Mouse (Mus musculus) heart, adult 9 months (tissue): ENCODE measurements around the gene Mgat5b.
A peak's percentile ranks its signal among the peaks of the same experiment; 100 is the strongest.
"Not testable (repeated sequence)": the region's sequence is repeated elsewhere in the genome, so short reads cannot be mapped to it uniquely, and the experiment has no call there.

Experiments
- DNase-seq, 2 experiments: peaks; one replicate each; pipeline ENCODE4 v3.0.0; 2022; ENCODE audit warnings: low spot score in 2 of 2

Gene Mgat5b

DNA sequence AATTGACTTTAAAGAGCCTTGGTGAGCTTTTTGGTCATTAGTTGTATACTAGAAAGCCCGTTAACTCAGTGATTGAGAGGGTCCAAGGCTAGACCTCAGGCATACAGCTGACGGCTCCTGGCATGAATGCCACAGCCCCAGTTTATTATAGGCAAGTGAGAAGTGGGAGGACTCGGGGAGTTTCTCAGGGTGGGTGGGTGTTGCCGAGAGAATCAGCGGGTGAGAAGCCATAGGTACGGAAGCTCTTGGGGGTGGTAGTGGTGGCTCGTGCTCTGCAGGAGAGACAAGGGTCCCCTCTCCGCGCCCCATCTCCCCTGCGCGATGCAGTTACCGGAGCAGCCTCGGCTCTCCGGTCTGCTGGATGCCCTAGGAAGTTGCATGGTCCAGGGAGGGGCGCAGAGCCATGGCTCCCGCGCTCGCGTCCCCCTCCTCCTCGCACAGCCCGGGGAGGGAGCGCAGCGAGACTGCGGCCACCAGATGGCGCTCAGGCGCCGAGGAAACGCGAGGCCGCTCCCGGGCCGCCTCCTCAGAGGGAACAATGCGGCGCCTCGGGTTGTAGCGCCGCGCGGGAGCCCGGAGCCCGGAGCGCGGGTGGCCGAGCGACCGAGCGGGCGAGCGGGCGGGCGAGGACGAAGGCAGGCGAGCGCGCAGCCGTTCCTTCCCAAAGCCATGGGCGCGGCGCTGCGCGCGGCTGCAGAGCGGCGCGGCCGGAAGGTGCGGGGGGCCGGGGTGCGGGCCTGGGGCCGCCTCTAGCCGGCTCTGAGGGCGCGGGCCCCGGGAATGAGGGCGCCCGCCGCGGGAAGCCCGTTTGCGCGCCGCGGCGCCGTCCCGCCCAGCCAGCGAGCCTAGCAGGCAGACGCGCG is at the start of gene Mgat5b:
TSS of gene Mgat5b (plus strand) at position 541 of the 863 bp plus-strand sequence.
- DNase-seq, result peak; percentile 43 to 61

DNA sequence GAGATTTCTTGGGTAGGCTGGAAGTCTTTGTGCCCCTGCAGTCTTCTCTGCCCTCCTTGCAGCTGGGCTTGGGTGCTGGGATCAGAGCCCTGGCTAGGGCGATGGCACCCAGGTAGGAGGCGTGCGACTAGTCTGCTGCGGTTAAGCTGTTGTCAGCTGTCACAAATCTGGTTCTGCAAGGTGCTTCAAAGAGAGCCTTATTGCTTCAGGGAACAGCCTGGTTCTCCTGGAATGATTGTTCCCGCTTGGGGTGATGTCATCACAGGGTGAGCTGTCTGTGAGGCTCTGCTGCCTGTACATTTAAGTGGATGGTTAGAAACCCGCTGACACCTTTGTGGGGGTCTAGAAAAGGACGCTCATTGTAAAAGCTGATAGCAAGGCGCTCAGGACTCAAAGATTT is 49.4 kb upstream of the Mgat5b start:
- no peak for DNase-seq

DNA sequence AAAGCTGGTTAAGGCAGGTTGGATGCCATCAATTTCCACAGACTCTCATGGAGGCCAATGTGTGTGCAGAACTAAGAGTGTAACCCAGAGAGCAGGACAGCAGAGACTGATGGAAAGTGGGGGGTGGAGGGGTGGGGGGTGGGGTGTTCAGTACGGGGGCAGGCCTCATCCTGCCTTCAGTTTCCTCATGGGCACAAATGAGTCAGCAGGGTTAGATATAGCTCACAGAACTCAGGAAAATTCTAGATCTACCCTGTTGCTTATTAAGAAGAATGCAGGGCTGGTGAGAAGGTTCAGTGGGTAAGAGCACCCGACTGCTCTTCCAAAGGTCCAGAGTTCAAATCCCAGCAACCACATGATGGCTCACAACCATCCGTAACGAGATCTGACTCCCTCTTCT is 49.0 kb upstream of the Mgat5b start:
- DNase-seq, result no peak

DNA sequence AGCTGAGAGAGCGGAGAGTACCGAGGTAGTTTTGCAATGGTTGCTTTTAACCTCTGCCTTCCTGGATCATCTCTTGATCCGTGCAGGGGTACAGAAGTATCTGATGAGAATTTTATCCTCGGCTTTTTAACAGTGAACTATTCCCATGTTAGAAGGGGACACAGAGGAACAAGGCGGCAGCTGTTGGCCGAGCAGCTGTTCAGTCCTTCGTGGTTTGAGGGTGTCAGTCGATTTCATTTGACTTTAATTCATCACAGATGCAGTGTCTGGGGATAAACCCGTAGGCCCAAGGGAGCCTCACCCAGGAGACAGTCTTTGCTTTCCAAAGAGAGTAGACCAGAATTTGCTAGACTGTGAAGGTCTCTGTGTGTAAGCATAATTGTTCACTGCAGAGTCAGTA is 47.1 kb upstream of the Mgat5b start:
- DNase-seq, result no peak

DNA sequence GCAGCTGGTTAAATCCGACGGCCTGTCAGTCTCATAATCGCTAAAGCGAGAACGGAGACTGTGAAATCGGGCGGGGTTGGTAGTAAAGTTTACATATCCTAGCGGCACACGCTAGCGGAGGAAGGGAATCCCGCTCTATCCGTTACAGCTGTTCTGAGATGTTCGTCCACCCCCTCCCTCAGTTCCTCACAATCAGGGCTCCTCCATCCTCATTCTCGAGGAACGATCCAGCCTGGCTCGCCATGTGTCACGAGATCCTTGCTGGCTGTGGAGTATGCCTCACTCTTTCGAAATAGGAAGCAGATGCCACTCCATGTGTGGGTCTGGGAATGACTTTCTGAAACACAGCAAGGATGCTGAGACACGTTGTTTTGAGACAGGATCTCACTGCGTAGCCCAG is 44.7 kb upstream of the Mgat5b start:
- DNase-seq, result no peak

DNA sequence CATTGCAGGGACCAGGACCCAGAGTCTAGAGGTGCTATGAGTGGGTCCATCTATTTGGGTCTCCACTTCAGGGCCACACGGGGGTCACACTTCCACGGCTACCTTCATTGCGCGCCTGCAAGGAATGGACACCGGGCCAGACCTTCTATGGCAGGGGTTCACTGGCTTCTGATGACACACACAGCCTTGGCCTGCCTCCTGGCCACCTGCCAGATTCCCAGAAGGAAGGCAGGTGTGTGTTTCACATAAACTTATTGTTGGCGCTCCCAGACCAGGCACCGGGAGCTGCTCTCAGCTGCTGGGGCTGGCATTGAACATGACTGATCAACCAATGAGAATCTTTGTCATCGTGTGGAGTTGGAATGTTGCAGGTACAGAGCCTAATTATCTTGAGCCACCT is 40.2 kb upstream of the Mgat5b start:
- DNase-seq, result no peak

DNA sequence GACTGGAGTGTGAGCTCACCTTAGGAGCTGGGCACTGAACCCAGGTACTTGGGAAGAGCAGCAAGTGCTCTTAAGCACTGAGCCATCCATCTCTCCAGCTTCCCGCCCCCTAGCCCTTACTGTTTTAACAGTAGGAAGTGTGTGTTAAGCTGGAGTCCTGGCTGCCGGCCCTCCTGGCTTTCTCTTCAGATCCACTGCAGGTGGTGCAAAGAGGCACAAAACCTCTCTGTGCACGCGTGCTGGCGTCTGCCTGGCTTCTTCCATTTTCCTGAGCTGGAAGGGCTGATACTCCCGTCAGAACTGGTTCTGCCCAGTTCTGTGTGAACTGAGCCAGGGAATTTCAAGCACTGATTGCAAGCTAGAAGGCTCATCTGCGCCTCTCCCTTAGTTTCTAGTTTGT is 37.8 kb upstream of the Mgat5b start:
- DNase-seq, result no peak

DNA sequence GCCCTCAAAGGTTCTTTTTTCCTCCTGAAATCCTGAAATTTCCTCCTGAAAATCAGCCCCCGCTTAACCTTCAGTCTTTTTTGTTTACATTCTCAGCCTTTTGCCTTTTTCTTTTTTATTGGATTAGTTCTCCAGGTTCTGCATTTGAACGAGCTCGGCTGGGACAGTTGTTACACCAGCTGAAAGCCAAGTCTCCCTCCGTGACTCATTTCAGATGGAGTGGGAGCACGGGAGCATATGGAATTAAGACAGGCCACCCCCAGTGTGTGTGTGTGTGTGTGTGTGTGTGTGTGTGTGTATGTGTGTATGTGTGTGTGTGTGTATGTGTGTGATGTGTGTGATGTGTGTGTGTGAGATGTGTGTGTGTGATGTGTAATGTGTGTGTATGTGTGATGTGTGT is 37.2 kb upstream of the Mgat5b start:
- no peak for DNase-seq

DNA sequence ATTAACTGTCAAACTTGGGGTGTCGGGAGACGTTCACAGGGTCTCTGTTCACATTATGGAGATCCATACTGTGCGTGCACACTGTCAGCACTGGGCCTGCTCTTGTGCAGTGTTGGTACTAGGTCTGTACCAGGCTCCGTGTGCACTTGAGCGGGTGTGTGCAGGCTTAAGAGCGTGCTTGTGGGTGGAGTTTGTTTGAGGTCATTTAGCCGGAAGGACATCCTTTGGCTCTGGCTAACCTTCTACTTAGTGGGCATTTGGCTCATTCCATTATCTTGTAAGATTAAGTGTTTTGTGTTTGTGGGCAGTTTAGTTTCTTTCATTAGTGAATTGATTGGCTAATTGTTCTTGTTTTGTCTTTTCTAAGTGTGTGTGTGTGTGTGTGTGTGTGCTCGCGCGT is 36.2 kb upstream of the Mgat5b start:
- no peak for DNase-seq

DNA sequence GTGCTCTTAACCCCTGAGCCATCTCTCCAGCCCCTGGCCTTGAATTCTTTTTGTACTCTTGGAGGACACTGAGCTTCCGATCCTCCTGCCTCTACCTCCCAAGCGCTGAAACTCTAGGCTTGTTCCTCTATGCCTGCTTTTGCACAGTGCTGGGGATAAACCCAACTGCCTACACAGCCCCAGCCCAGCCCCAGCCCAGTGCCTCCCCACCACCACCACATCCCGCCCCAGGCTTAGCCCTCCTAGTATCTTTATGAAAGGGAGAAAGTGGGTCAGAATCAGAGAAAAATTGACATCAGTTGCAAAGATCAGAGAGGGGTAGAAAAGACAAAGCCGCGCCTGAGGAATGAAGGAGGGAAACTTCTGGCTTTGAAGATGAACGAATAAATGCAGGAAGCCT is 34.6 kb upstream of the Mgat5b start:
- DNase-seq, result no peak

DNA sequence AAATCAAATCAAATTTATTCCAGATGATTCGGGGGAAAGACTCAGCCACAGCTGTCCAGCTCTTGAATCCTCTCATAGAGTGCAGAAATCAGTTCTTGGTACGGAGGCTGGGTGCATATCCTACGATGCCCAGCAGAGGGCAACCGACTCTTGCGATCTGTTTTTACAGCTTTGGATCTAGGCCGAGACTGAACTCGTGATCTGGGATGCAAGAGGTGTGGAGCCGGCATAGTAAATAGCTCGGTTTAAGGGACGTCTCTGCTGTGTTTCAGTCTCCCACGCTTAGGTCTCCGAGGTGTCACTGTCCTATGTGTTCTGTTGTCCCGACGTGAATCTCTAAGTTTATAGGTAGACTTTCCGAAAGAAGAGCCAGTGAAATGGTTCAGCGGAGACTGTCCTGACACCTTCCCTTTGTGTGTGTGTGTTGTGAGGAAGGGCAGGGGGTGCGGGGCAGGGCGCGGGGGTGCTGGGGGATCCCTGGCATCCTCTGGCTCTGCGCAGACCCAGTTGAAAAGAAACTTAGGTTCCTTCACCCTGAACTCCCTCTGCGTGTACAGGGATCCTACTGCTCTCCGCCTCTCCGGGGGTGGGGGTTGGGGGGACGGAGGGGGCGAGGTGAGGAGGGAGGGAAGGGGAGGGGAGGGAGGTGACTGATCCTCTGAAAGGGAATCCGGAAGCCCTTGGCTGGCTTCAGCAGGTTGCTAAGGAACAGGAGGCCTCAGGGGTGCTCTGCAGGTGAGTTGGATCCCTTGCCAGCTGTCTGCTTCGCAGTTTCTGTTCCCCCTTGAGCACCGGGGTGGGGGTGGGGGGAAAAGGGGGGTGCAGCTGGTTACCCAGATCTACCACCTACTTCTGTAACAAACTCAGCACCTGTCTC is 33.1 kb upstream of the Mgat5b start:
- peak; percentile 50 to 76 for DNase-seq

DNA sequence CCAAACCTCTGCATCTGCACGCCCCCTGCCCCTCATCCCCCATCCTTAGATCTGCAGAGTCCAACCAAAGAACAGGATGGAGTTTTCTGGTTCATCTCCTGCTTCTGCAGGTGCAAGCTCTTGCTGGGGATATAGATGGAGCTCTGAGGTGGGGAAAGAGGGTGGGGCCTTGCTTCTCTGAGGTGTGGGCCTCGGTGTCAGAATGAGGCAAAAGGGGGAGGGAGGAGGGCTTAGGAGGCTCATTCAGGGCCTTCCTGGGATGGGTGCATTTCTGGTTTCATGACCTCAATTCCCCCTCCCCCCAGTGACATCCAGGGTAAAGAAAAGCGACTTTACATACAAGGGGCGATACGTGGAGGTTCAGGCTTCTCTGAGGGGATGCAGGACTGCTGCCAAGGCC is 31.5 kb upstream of the Mgat5b start:
- no peak for DNase-seq

DNA sequence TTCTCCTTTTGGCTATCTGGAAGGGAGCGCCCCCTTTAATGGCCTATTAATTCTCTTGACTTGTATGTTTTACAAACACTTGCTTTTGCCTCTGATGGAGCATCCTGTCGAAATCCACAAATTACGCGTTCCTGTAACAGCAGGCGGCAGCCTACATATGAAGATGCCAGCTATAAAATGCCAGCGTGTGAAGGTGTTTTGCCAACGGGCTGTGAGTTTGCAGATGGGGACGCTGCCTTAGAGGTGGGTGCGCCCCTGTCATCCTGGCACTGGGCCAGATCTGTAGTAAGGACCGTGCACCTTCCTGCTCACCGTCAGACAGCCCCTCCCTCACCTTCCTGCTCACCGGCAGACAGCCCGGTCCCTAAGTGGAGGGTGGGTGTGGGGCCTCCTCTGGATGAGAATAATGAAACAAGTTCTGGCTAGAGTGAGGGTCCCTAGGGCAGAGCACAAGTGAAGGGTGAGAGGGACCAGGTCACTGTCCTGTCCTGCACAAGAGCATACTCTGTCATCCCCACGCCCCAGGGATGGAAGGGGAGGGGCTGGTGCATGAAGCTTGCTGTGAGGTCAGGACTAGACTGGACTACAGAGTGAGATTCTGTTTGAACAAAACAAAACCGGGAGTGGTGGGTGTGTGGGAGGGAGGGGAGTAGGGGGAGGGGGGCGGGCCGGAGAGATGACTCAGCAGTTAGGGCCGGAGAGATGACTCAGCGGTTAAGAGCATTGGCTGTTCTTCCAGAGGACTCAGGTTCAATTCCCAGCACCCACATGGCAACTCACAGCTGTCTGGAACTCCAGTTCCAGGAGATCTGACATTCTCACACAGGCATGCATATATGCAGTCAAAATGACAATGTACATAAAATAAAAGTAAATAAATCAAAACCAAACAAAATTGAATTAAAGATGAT is 24.9 kb upstream of the Mgat5b start:
- no peak for DNase-seq

DNA sequence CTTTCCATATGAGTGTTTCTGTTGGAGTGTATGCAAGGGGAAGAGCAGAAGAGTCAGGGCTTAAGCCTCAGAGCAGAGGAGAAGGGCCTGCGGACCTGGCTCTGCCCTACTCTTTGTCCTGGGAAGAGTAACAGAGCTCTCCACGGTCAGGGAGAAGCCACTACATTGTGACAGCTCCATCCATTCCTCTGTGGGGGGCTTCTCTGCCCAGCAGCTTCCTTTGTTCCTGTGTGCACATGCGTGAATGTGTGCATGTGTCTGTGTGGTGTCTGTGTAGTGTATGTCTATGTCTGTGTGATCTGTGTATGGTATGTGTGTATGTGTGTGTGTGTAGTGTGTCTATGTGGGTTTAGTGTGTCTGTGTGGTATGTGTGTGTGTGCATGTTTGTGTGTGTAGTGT is 23.3 kb upstream of the Mgat5b start:
- no peak for DNase-seq

DNA sequence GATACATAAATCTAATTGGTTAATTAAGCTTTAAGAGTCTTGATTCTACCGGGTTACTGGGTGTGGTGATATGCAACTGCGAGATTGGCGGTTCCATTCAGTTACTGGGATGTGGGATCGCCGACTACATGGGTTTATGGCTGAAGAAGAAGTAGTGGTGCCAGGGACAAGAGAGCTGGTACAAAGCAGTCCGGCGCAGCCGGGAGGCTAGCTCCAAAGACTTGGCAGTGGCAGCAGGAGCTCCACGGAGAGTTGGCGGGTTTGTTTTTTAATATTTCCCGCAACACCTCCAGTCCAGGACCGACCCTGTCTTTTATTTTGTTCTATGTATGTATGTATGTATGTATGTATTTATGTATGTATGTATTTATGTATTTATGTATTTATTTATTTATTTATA is 19.4 kb upstream of the Mgat5b start:
- no peak for DNase-seq

DNA sequence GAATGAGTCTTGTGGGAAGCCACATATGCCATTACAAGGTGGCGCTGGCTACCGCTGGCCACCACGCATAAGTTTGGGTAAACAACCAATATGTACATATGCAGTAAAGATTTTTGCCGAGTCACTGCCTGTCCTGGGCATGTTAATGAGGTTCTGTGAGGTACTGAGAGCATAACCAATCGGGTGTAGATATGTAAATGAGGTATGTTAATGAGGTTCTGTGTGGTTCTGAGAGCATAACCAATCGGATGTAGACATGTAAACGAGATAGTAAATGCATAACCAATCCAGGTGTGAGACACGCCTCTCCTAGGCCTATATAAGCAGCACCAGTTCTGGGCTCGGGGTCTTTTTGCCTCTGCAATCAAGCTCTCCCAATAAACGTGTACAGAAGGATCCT is 16.1 kb upstream of the Mgat5b start:
- DNase-seq, result not testable (repeated sequence)

DNA sequence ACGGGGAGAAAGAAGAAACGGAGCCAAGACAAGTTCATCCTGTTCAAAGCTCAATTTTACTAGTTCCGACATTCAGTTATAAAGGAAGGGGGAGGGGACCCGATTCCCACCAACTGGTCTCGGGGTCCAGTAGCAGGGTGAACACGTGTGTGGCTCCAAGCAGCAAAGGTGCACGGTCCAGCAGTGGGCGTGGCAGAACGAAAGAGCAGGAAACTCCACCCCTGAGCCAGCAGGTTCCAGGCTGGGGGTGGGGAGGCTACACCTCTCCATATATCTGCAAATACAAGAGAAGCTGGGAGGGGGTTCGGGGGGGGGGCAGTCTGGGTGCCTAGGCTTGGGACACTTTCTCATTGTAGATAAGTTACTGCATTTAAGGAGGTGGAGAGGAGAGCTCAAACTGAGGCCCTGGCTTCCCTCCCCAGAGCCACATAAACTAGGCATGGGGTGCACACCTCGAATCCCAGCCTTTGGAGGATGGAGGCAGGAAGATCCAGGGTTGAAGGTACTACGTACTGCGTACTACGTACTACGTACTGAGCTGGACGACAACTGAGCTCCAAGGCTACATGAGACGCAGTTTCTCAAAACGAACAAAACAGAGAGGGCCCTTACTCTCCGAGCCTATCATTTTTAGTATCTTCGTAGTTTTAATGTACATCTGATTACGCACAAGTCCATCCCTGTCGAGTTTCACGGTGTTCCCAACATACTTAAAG is 12.8 kb upstream of the Mgat5b start:
- no peak for DNase-seq

DNA sequence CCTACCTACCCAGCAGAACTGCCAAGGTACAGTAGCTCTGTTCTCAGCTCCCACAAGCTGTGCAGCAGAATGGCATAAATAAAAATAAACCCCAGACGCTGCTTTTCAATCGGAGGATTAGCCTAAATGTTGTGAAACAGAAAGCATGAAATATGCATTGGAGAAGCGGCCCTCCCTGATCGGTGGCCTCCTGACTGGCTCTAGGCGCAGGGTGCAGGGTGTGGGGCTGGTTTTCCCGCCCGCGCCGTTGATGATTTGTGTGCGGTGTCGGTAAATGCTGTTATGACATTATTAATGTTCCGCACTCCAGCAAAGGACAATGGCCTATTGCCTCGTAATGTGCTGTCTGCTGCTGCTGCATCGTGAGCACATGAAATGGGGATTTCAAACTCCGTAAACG is 5.1 kb upstream of the Mgat5b start:
- DNase-seq, result no peak

DNA sequence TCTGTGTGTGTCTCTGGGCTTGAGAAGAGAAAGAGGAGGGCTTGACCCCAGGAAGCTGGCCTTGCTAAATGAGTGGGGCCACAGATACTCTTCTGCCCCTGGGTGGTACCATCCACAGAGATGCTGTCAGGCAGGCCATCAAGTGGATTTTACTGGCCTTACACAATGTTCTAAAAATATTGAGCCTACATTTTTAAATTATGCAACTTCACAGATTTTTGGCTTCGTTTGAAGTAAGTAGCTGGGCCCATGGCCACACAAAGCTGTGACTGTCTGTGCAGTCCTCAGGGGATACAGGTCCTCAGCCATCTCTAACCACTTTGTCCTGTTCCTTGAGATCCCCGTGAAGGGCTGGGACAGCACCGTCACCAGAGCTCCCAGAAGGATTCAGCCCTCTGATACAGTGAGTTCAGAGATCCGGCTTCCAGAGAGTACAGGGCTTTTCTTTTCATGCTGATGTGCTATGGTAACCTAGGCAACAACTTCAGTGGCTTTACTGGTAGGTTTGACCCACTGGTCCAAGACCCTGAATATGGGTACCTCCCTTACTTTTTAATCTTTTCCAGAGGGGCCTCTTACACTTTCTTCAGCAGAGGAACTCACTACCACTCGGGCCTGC is 4.3 kb upstream of the Mgat5b start:
- DNase-seq, result no peak

DNA sequence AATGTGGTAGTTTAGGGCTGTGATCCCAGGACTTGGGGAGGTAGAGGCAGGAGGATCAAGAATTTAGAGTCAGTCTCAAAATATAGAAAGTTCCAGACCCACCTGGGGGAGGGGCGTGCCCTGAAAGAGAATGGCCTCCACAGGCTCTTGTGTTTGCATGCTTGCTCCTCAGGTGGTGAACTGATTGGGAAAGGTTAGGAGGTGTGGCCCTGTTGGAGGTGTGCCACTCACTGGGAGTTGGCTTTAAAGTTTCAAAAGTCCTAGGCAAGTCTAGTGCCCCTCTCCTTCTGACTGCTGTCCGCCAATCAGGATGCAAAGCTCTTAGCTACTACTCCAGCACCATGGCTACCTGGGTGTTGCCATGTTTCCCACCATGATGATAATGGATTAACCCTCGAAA is 3.4 kb upstream of the Mgat5b start:
- DNase-seq, result no peak

DNA sequence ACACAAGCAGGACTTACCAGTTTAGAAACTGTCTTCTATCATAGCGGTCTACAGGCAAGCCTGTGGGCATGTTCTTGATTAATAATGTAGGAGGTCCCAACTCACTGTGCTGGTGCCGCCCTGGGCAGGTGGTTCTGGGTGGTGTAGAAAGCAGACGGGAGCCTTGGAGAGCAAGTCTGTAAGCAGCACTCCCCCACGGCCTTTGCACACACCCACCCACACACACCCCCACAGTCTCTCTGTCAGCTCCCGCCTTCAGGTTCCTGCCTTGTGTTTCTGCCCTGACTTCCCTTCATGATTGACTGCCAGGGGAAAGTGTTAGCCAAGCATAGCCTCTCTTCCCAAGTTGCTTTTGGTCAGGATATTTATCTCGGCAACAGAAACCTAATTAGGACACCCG is 1.3 kb upstream of the Mgat5b start:
- no peak for DNase-seq
